Mouse (Mus musculus): ENCODE measurements around the gene Galnt12. TPM values are rescaled to one million over a fixed set of nuclear protein-coding genes. Genes with fewer than 3 reads are reported as not detected.

The Galnt12 gene
- 7.0 and 10.0 TPM in 2 replicates for polyA plus RNA-seq (2014; fragmentation: Nextera tagmentation; extraction: Ambion mirVana)

DNA sequence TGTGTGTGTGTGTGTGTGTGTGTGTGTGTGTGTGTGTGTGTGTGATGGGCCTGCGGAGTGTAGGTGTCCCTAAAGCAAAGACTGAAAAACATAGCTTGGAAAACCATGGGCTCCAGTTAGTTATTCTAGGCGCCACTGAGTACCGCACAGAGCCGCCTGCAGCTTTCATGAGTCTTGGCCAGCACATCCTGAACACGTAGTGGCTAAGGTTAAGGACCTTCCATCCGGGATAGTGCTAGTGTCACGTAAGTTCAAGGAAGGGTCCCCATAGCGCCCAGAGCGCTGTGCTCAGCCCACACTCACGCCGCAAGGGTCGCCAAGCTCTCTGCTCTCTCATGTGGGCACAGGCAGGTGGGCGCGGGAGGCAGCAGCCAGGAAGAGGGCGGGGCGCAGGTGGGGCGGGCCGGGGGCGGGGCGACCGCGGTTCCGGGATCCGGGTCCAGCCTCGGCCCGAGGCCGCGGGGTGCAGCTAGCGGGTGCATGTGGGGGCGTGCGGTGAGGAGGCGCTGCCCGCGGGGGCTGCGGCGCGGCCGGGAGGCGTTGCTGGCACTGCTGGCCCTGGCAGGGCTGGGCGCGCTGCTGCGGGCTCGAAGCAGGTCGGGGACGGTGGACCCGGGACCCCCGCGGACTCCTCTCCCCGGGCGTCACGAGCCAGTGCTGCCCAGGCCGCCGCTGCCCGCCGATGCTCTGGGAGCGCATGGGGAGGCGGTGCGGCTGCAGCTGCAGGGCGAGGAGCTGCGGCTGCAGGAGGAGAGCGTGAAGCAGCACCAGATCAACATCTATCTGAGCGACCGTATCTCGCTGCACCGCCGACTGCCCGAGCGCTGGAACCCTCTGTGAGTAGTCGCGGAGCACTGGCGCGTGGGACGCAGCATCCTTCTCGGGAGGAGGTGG is at the start of gene Galnt12:
TSS of gene Galnt12 (plus strand) at position 417 of the 894 bp plus-strand sequence.
- H3K9ac ChIP-seq (ENCODE audit: low read depth, low read length) = peak within 1 kb of the TSS; percentile 58
- peak within 1 kb of the TSS; percentile 71 for H3K4me3 ChIP-seq (ENCODE audit: low read length)
- no peaks in the 10 kb centered on the region for H3K36me3 ChIP-seq (ENCODE audit: control insufficient read depth, insufficient read depth, low read length)
- peaks cover 15% of the 10 kb centered on the region for H3K27me3 ChIP-seq (ENCODE audit: control insufficient read depth, insufficient read depth, low read length)
- no peaks in the 10 kb centered on the region for H3K9me3 ChIP-seq (ENCODE audit: control insufficient read depth, low read length)
- ATAC-seq (ENCODE audit: low FRiP score, low TSS enrichment) = peak; percentile 74
- no peak within 1 kb of the TSS for H3K27ac ChIP-seq (ENCODE audit: low read depth, low read length)
- 2% methylated on average over 47 of the region's 74 CpGs for WGBS
- H3K4me2 ChIP-seq (replicated peaks; ENCODE audit: low read depth, low read length) = peak within 1 kb of the TSS; percentile 99
- 0 out of 2 replicates have a peak, but pooled peaks cover 5% of the 10 kb centered on the region for H3K4me1 ChIP-seq (ENCODE audit: control insufficient read depth, insufficient read depth, low read length)

DNA sequence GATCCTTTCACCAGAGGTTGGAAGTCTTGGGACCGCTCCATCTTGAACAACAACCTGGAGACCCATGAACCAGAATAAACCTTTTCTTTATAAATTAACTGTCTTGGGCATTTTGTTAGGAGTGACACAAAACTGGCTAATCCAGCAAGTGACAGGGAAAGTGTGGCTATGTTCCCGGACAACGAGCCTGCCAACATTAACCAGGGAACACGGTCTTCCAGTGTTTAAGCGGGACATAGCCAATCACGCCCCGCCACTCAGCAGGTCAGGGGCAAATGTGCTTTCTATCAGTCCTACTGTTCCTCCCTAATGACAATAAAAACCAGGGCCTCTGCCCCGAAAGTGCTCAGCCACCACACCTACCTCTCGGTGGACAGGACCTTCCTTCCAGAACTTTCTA is 47.8 kb upstream of the Galnt12 start:
- WGBS = 74% methylated on average over 9 of the region's 9 CpGs
- no peaks in the 10 kb centered on the region for H3K27me3 ChIP-seq (ENCODE audit: control insufficient read depth, insufficient read depth, low read length)
- H3K36me3 ChIP-seq (ENCODE audit: control insufficient read depth, insufficient read depth, low read length) = peaks cover 14% of the 10 kb centered on the region
- ATAC-seq (ENCODE audit: low FRiP score, low TSS enrichment) = no peak
- H3K9ac ChIP-seq (ENCODE audit: low read depth, low read length) = no peak overlapping the region
- H3K4me2 ChIP-seq (replicated peaks; ENCODE audit: low read depth, low read length) = no peak overlapping the region
- H3K9me3 ChIP-seq (ENCODE audit: control insufficient read depth, low read length) = no peaks in the 10 kb centered on the region
- no peaks in the 10 kb centered on the region for H3K4me1 ChIP-seq (ENCODE audit: control insufficient read depth, insufficient read depth, low read length)
- H3K27ac ChIP-seq (ENCODE audit: low read depth, low read length) = no peak overlapping the region
- no peak overlapping the region for H3K4me3 ChIP-seq (ENCODE audit: low read length)

DNA sequence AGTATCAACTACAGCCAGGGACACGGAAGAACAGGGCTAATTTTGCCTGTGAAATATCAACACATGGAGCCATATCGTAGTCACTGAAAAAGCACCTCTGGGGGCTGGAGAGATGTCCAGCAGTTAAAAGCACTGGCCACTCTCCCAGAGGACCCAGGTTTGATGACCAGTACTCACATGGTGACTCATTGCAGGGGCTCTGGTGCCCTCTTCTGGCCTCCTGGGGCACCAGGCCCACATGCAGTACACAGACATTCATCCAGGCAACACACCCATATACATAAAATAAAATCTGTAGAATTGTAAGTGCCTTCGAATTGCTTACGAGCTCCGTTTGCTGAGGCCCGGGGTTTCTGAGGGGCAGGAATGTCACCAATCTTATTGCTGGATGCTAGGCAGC is 44.7 kb upstream of the Galnt12 start:
- no peak for ATAC-seq (ENCODE audit: low FRiP score, low TSS enrichment)
- Histone ChIP-seq H3K27me3 (ENCODE audit: control insufficient read depth, insufficient read depth, low read length) (no peaks in the 10 kb centered on the region), H3K4me1 (ENCODE audit: control insufficient read depth, insufficient read depth, low read length) (peaks cover 17% of the 10 kb centered on the region), H3K4me2 (replicated peaks; ENCODE audit: low read depth, low read length) (no peak overlapping the region), H3K4me3 (ENCODE audit: low read length) (no peak overlapping the region), H3K36me3 (ENCODE audit: control insufficient read depth, insufficient read depth, low read length) (peaks cover 4% of the 10 kb centered on the region; the same call in 1 of the 2 replicates), H3K9me3 (ENCODE audit: control insufficient read depth, low read length) (no peaks in the 10 kb centered on the region), H3K27ac (ENCODE audit: low read depth, low read length) (no peak overlapping the region), H3K9ac (ENCODE audit: low read depth, low read length) (no peak overlapping the region)
- 85% methylated on average over 6 of the region's 6 CpGs for WGBS

DNA sequence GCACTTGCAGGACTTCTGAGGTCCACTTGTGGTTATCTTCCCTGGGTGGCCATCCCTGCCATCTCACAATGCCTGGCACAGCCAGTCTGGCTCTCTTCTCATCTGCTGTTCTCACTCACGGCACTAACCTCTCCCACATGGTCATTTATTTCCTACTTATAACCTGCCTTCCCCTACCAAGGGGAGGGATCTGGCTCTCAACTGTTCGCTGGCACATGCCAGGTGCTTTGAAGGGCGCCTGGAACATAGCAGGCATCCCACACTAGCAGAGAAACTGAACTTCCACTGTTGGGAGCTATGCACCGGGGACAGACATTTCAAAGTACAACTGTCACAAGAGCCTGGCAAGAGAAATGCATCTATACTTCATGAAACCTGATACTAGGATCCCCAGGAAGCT is 43.9 kb upstream of the Galnt12 start:
- no peaks in the 10 kb centered on the region for H3K27me3 ChIP-seq (ENCODE audit: control insufficient read depth, insufficient read depth, low read length)
- ATAC-seq (ENCODE audit: low FRiP score, low TSS enrichment) = no peak
- H3K9me3 ChIP-seq (ENCODE audit: control insufficient read depth, low read length) = no peaks in the 10 kb centered on the region
- no peak overlapping the region for H3K27ac ChIP-seq (ENCODE audit: low read depth, low read length)
- 65% methylated on average over 4 of the region's 4 CpGs for WGBS
- peaks cover 4% of the 10 kb centered on the region; the same call in 1 of the 2 replicates for H3K36me3 ChIP-seq (ENCODE audit: control insufficient read depth, insufficient read depth, low read length)
- H3K4me2 ChIP-seq (replicated peaks; ENCODE audit: low read depth, low read length) = no peak overlapping the region
- H3K4me3 ChIP-seq (ENCODE audit: low read length) = no peak overlapping the region
- H3K4me1 ChIP-seq (ENCODE audit: control insufficient read depth, insufficient read depth, low read length) = peaks cover 18% of the 10 kb centered on the region
- H3K9ac ChIP-seq (ENCODE audit: low read depth, low read length) = no peak overlapping the region

DNA sequence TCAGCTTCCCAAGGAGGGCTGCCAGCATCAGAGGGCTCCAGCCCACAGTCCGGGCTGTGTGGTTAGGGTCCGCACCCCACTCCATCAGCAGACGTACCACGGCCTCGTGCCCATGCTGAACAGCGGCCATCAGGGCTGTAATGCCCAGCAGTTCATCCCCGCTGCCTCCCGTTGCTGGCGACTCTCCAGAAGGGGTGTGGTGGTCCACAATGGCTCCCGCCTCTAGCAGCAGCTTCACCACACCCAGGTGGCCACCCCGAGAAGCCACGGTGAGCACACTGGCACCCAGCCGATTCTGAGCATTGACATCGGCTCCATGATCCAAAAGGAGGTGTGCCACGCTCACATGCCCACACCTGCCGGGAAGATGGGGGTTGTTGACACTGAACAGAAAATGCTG is 42.5 kb upstream of the Galnt12 start:
- ATAC-seq (ENCODE audit: low FRiP score, low TSS enrichment) = no peak
- no peak overlapping the region for H3K27ac ChIP-seq (ENCODE audit: low read depth, low read length)
- no peaks in the 10 kb centered on the region for H3K36me3 ChIP-seq (ENCODE audit: control insufficient read depth, insufficient read depth, low read length)
- H3K4me2 ChIP-seq (replicated peaks; ENCODE audit: low read depth, low read length) = no peak overlapping the region
- H3K9me3 ChIP-seq (ENCODE audit: control insufficient read depth, low read length) = no peaks in the 10 kb centered on the region
- H3K27me3 ChIP-seq (ENCODE audit: control insufficient read depth, insufficient read depth, low read length) = no peaks in the 10 kb centered on the region
- no peak overlapping the region for H3K4me3 ChIP-seq (ENCODE audit: low read length)
- 89% methylated on average over 16 of the region's 16 CpGs for WGBS
- peaks cover 18% of the 10 kb centered on the region for H3K4me1 ChIP-seq (ENCODE audit: control insufficient read depth, insufficient read depth, low read length)
- no peak overlapping the region for H3K9ac ChIP-seq (ENCODE audit: low read depth, low read length)

DNA sequence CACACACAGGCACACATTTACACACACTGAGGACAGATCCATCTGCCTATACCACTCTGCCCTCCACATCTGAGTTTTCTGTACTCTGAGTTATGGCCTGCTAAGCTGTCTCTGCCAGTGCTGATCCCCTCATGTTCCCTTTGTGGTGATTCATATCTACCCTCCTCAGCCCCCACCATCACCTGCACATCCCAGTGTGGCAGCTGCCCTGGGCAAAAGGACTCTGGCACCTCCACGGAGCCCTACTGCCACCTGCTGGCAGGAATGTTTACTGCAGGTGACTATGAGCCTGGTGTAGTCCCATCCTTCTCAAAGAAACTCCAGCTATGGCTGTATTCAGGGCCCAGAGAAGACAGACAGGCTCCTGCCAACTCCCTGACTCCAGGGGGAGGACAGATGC is 41.5 kb upstream of the Galnt12 start:
- 0% methylated on average over 1 of the region's 1 CpGs for WGBS
- ATAC-seq (ENCODE audit: low FRiP score, low TSS enrichment) = peak; percentile 53
- peak overlapping the region; percentile 93 for H3K27ac ChIP-seq (ENCODE audit: low read depth, low read length)
- no peak overlapping the region; the same call in 1 of the 2 replicates for H3K4me3 ChIP-seq (ENCODE audit: low read length)
- peak overlapping the region; percentile 24 for H3K4me2 ChIP-seq (replicated peaks; ENCODE audit: low read depth, low read length)
- H3K9me3 ChIP-seq (ENCODE audit: control insufficient read depth, low read length) = no peaks in the 10 kb centered on the region
- H3K36me3 ChIP-seq (ENCODE audit: control insufficient read depth, insufficient read depth, low read length) = no peaks in the 10 kb centered on the region
- 0 out of 2 replicates have a peak overlapping the region, but pooled peaks have one; percentile 12 for H3K9ac ChIP-seq (ENCODE audit: low read depth, low read length)
- H3K4me1 ChIP-seq (ENCODE audit: control insufficient read depth, insufficient read depth, low read length) = peaks cover 18% of the 10 kb centered on the region
- H3K27me3 ChIP-seq (ENCODE audit: control insufficient read depth, insufficient read depth, low read length) = no peaks in the 10 kb centered on the region

DNA sequence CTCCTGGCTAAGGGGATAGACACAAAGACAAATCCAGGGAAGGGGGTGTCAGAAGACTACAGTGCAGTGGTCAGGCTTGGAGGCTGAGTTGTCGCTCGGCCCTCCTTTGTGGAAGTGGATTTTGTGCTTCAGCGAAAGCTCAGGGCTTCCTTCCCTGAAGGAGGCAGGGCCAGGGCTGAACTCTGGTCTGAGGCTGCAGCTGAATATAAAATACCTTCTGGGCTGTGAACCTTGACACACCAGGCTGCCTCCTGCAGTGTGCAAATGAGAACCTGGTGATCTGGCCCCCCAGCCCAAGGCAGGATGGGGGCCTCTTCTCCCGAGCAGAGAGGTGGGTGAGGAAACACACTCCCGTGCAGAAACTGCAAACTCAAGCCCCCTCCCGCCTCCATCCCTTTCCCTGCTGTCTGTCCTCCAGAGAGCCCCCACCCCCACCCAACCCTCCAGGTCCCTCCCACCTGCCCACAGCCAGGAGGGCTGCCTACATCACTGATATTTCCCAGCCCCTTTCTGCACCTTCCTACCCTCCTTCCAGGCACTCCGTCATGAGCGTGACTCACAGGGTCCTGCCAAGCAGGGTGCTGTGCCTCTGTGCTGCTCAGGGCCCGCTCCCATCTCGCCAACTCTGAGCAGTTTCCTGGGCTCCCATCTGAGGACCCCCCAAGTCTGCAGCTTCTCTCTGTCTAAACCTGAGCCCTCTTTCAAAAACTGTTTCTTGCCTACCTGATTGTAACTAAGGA is 40.9 kb upstream of the Galnt12 start:
- 14% methylated on average over 9 of the region's 10 CpGs for WGBS
- peak; percentile 82 for ATAC-seq (ENCODE audit: low FRiP score, low TSS enrichment)
- H3K9ac ChIP-seq (ENCODE audit: low read depth, low read length) = 0 out of 2 replicates have a peak overlapping the region, but pooled peaks have one; percentile 18

DNA sequence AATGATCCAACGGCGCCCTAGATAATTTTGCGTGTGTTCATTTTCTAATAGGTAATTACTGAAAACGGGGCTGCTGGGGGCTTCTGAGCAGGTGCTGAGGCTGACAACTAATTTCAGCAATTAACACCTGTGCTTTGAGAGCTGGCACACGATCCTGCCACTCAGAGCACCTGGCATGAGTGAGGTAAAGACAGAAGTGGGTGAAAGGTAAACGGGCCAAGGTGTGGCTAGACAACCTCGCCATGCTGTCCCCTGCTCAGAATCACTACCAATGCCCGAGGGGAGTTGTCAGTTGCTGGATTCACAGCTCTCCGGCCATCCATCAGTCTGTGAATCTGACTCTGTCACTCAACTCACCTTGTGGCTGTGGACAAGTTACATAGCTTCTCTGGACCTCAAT is 39.8 kb upstream of the Galnt12 start:
- no peak overlapping the region for H3K27ac ChIP-seq (ENCODE audit: low read depth, low read length)
- H3K4me3 ChIP-seq (ENCODE audit: low read length) = no peak overlapping the region
- no peaks in the 10 kb centered on the region for H3K9me3 ChIP-seq (ENCODE audit: control insufficient read depth, low read length)
- H3K27me3 ChIP-seq (ENCODE audit: control insufficient read depth, insufficient read depth, low read length) = no peaks in the 10 kb centered on the region
- H3K36me3 ChIP-seq (ENCODE audit: control insufficient read depth, insufficient read depth, low read length) = no peaks in the 10 kb centered on the region
- H3K9ac ChIP-seq (ENCODE audit: low read depth, low read length) = no peak overlapping the region
- peaks cover 23% of the 10 kb centered on the region for H3K4me1 ChIP-seq (ENCODE audit: control insufficient read depth, insufficient read depth, low read length)
- ATAC-seq (ENCODE audit: low FRiP score, low TSS enrichment) = no peak
- 74% methylated on average over 9 of the region's 9 CpGs for WGBS
- no peak overlapping the region for H3K4me2 ChIP-seq (replicated peaks; ENCODE audit: low read depth, low read length)

More for the DNA sequence above, 40.9 kb upstream of the Galnt12 start:
- Histone ChIP-seq H3K4me2 (replicated peaks; ENCODE audit: low read depth, low read length) (peak overlapping the region; percentile 24), H3K27me3 (ENCODE audit: control insufficient read depth, insufficient read depth, low read length) (no peaks in the 10 kb centered on the region), H3K4me3 (ENCODE audit: low read length) (peak overlapping the region; percentile 1), H3K4me1 (ENCODE audit: control insufficient read depth, insufficient read depth, low read length) (peaks cover 18% of the 10 kb centered on the region), H3K27ac (ENCODE audit: low read depth, low read length) (peak overlapping the region; percentile 93), H3K9me3 (ENCODE audit: control insufficient read depth, low read length) (no peaks in the 10 kb centered on the region), H3K36me3 (ENCODE audit: control insufficient read depth, insufficient read depth, low read length) (no peaks in the 10 kb centered on the region)
